Mouse (Mus musculus): ENCODE measurements around the gene Cdan1.

- TF ChIP-seq CTCF (IDR thresholded peaks at IDR 0.05; ENCODE audit: borderline replicate concordance, control insufficient read depth, extremely low read depth, insufficient read depth, low read length, poor library complexity), result no peak
- TF ChIP-seq POLR2A (IDR thresholded peaks at IDR 0.05; ENCODE audit: control insufficient read depth, extremely low read depth, insufficient read depth, low read length, poor library complexity), result no peak
Observed at GRCm38 (mm10) chr2:120720821-120721220, 129.1 kb downstream of the Cdan1 start.
